Mouse (Mus musculus) testis, postnatal 10 days (tissue): Measurements from ENCODE around the gene Defb45.
A peak's percentile ranks its signal among the peaks of the same experiment; 100 is the strongest.

Experiments
- DNase-seq: peaks from one replicate; pipeline ENCODE4 v3.0.0; 2021; ENCODE audit warnings: low spot score

Gene Defb45

GRCm38 (mm10) chr2:152607746-152608145 is 8.5 kb upstream of the Defb45 start:
- no peak for DNase-seq

- DNase-seq, result peak; percentile 91
Observed at GRCm38 (mm10) chr2:152604057-152604456, 4.9 kb upstream of the Defb45 start, which contains the start of gene Defb36. TSS of gene Defb36 (plus strand) at chr2:152604327.

- peak; percentile 65 for DNase-seq
Observed at GRCm38 (mm10) chr2:152601275-152601960, 2.2 kb upstream of the Defb45 start.

GRCm38 (mm10) chr2:152600076-152600475 is 877 bp upstream of the Defb45 start:
- no peak for DNase-seq

GRCm38 (mm10) chr2:152589021-152589420 is 10.2 kb downstream of the Defb45 start:
- no peak for DNase-seq

- no peak for DNase-seq
Observed at GRCm38 (mm10) chr2:152588450-152588849, 10.7 kb downstream of the Defb45 start.

- no peak for DNase-seq
Observed at GRCm38 (mm10) chr2:152586926-152587560, 12.2 kb downstream of the Defb45 start.

- no peak for DNase-seq
Observed at GRCm38 (mm10) chr2:152580612-152581011, 18.6 kb downstream of the Defb45 start.

- peak; percentile 73 for DNase-seq
Observed at GRCm38 (mm10) chr2:152580107-152580506, 19.1 kb downstream of the Defb45 start, which contains the start of gene Defb19. TSS of gene Defb19 (minus strand) at chr2:152580312.

GRCm38 (mm10) chr2:152573484-152573883 is 25.7 kb downstream of the Defb45 start:
- no peak for DNase-seq

- peak; percentile 79 for DNase-seq
Observed at GRCm38 (mm10) chr2:152572114-152572794, 26.9 kb downstream of the Defb45 start, which contains the start of gene Defb21. TSS of gene Defb21 (plus strand) at chr2:152572744.

- DNase-seq, result no peak
Observed at GRCm38 (mm10) chr2:152570313-152570712, 28.9 kb downstream of the Defb45 start.

GRCm38 (mm10) chr2:152569881-152570280 is 29.3 kb downstream of the Defb45 start:
- no peak for DNase-seq

- DNase-seq, result no peak
Observed at GRCm38 (mm10) chr2:152569038-152569437, 30.2 kb downstream of the Defb45 start, which contains the start of gene Gm17416. TSS of gene Gm17416 (plus strand) at chr2:152569338.

- no peak for DNase-seq
Observed at GRCm38 (mm10) chr2:152556655-152557054, 42.5 kb downstream of the Defb45 start.

GRCm38 (mm10) chr2:152553774-152554423 is 45.3 kb downstream of the Defb45 start:
- peak; percentile 87 for DNase-seq

- DNase-seq, result no peak
Observed at GRCm38 (mm10) chr2:152548124-152548523, 51.1 kb downstream of the Defb45 start.

GRCm38 (mm10) chr2:152544691-152545090 is 54.5 kb downstream of the Defb45 start:
- peak; percentile 75 for DNase-seq

- DNase-seq, result no peak
Observed at GRCm38 (mm10) chr2:152543478-152543877, 55.7 kb downstream of the Defb45 start.
